Mouse (Mus musculus): ENCODE results near the gene Large1.
"Not testable (repeated sequence)": the region's sequence is repeated elsewhere in the genome, so short reads cannot be mapped to it uniquely, and the experiment has no call there.

Large1 gene

DNA sequence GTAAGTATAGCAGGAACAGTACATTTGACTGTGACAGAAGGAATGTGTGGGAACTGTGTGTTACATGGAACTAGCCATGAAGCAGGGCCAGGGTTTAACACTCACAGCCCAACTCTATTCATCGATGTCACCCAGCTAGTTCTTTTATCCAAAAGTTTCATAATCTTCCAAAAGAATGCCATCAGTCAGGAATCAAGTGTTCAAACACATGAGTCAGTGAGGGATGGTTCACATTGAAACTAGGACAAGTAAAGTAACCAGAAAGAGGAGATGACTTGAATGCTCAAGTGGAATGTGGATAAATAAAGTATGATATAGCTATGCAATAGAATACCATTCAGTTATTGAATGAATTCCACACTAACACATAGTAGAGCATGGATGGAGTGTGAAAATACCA is 359.5 kb downstream of the Large1 start:
- no peak for DNase-seq

- DNase-seq: no peak
Measured at GRCm38 (mm10) chr8:72990425-72990824, 362.9 kb downstream of the Large1 start.

- no peak for DNase-seq
Measured at GRCm38 (mm10) chr8:72982832-72983231, 370.5 kb downstream of the Large1 start.

DNA sequence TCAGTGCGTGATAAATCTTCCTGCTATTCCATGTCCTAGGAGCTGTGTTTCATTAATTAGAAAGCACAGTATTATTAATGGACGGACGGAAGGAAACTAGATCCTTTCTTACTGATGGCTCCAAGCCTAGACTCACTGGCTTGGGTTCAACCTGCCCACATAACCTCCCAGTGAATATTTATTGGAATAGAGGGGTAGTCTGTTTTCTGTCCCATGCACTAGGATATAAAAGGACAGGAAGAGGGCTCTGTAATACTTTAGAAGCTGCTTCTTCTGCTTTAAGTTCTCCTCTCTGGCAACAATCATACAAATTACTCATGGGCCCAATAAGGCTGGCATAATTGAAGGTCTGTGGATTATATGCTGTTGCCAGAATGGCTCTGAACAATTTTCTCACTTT is 398.3 kb downstream of the Large1 start:
- DNase-seq: no peak

DNA sequence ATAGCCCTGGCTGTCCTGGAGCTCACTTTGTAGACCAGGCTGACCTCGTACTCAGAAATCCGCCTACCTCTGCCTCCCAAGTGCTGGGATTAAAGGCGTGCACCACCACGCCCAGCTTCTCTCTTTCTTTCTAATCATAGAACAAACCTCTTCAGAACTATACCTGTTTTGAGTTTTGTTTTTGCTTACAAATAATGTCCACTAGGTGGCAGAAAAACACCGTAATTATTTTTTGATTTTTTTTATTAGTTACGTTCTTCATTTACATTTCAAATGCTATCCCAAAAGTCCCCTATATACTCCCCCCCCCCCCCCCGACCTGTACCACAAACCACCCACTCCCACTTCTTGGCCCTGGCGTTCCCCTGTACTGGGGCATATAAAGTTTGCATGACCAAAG is 411.9 kb downstream of the Large1 start:
- not testable (repeated sequence) for DNase-seq

DNA sequence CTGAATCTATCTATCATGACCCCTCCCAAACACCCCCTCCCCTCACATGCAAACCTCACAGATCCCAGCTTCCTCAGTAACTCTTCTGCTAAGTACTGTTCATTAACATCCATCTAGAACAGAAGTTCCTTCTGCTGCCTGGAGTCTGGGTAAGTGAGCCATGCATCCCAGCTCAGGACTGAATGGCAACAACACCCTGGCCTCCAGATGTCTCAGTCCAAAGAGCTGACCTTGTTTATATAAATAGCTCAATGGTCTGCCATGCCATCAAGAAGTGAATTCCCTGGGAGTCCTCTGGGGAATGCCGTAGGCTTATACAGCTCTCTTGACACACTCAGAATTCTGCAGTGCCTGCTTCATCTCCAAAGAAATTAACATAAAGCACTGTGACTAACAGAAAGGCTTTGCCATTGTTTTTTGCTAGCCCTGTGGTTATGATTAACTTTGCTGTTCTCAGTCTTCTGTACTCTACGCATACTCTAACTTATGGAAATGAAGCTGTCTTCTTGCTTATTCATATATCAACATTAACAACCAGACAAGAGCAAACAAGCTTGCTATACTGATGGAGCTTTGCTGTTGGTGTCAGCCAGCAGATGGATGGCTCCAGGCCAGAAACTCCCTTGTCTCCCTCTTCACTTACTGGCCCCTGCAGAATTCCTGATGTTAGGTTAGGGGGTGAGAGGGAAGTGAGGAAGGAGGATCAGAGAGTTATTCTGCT is 434.0 kb downstream of the Large1 start:
- DNase-seq: peak; percentile 7 to 10

DNA sequence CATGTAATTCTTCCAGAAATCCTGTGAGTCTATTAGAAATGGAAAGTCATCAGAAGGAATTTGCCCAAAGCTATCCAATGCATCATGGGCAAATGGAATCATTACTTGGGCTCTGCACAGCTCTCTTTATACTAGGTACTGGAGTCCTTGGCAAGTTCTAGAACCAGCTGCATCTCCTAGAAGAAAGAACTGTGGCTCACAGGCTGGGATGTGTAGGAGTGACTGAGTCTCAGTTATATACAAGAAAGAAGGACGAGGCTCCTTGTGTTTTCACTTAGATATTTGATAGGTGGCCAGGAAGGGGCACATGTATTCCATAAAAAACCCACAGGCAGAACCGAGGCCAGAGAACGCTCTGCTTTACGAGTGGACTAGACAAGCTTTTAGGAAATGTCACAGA is 447.8 kb downstream of the Large1 start:
- DNase-seq: no peak

GRCm38 (mm10) chr8:72901591-72901990 is 451.7 kb downstream of the Large1 start:
- no peak for DNase-seq

DNA sequence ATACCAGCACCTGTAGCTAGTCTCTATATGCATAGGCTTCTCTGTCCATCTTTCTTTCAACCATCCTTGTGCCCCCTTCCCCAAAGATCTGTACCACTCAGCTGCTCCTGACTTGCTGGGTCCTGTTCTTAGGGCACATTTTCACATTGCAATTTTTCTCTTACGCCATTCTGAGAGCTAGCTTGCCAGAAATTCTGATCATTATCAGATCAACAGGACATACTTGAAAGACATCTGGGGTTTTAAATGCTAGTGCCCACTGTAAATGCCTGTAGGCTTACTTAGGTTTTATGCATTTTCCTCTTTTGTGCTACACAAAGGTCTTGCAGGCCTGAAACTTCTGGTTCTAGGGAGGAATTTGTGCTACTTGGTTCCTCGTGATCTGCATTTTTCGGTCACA is 454.0 kb downstream of the Large1 start:
- DNase-seq: no peak

- no peak for DNase-seq
Measured at GRCm38 (mm10) chr8:72883033-72883432, 470.3 kb downstream of the Large1 start.

DNA sequence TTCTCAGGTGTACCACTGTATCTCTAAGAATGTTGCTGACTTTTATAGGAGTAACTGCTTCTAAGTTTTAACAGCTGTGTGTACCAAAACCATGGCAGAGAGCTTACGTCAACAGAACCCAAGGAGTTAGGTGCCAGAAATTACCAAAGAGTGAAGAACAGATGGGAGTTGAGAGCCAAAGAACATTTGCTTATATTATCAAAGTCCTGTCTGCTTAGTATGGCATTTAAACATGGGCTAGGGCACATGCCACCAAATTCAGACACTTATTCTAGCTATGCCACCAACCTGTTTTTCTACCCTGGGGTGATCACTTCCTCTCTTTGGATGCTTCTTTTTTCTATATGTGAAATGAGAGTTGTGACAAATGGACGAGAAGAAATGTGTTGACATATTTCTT is 479.9 kb downstream of the Large1 start:
- DNase-seq: no peak

DNA sequence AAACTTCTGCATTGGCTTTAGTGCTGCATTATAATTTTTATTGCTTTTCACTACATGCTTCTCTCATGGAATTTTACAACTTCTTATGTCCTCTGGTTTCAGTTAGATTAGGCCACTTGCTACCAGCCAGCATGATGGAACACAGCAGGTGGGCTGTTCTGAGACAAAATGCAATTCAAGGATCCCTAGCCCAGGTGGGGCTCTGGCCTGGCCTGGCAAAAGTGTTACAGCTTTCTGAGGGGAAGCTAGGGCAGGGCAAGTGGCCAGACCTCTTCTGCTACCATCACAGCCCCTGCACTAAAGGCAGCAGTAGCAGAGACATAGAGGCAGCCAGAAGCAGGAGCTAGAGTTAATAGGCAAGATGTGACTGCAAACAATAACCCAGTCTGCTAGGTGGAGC is 506.5 kb downstream of the Large1 start:
- DNase-seq: peak; percentile 4 to 10

- no peak for DNase-seq
Measured at GRCm38 (mm10) chr8:72835863-72836262, 517.5 kb downstream of the Large1 start.

- no peak for DNase-seq
Measured at GRCm38 (mm10) chr8:72833112-72833511, 520.2 kb downstream of the Large1 start.

- DNase-seq: no peak
Measured at GRCm38 (mm10) chr8:72832371-72832770, 521.0 kb downstream of the Large1 start.

DNA sequence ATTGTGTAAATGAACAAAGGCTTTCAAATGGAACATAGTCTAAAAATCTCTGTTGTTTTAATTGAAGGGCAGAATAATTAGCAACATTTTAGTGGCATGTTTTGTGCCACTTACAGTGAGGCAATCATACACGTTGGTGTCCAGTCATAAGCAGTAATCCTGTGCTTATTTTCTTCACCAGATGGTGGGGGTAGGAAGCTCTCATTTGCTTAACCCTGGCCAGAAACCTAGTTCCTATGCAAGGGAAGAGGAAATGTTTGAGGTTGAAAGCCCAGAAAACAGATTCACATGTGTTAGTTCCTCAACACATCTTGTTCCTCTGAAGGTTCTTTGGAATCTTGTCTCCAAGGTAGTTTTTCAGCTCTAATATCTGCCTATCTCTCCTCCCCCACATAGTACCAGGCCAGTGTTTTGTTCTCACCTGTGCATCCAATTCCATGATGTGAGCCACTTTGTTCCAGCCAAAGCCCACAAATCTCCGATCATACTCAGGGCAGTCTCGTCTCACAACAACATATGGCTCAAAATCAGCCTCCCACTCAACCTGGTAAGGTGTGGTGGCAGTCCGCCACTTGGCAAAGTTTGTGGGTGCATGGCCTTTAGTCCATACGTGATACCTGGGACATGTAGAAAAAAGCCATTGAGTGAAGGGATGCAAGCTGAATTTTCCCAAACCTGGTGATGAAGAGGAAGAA is 535.5 kb downstream of the Large1 start:
- no peak for DNase-seq

DNA sequence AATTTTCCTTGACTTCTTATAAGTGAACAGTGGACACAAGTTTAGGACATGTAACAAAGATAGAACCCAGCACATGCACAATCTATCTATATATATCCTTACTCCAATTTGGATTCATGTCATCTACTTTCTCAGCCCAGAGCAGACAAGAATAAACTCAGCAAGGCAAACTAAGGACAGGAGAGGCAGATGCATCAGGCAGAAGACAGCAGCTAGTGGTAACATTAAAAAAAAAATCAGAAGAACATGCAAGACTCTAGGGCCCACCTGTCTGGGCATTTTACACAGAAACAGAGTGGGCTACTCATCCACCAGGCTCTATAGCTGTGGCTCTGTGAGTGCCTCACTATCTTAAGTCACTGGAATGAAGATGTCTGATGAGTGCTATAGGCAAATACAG is 536.7 kb downstream of the Large1 start:
- no peak for DNase-seq

DNA sequence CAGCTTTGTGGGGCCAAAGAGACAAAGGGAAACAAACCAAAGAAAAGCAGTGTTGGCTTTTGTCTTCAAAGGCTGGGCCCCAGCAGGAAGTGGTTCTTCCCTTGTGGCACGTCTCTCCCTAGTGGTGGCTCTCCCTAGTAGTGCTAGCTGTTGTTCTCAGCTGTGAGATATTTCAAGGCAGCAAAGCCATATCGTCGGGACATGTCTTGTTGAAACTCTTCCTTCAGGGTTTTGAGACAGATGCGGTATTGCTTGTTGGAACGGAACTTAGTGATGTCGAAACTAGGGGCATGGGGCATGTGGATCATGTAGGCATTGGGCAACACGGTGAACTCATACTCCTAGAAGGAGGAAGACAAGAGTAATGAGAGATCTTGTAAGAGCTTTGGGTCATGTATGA is 537.7 kb downstream of the Large1 start:
- no peak for DNase-seq

DNA sequence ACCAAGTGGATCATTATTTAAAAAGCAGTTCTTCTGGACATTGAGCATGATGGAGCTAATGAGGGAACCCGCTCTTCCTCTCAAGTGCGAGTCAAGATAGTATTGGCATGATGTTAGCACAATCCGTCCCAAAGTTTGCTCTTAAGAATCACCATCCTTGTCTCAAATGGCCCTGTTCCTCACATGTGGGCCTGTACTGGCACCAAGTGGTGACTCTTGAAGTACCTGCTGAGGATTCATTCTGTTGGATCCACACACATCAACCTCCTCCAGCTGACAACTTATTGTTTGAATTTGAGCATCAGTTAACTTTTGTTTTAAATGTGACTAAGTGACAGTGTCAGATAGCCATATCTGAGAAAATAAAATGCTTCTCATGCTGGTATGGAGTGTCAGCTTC is 540.6 kb downstream of the Large1 start:
- no peak for DNase-seq

GRCm38 (mm10) chr8:72801583-72801982 is 551.8 kb downstream of the Large1 start:
- no peak for DNase-seq

GRCm38 (mm10) chr8:72780644-72781043 is 572.7 kb downstream of the Large1 start:
- DNase-seq: no peak

DNA sequence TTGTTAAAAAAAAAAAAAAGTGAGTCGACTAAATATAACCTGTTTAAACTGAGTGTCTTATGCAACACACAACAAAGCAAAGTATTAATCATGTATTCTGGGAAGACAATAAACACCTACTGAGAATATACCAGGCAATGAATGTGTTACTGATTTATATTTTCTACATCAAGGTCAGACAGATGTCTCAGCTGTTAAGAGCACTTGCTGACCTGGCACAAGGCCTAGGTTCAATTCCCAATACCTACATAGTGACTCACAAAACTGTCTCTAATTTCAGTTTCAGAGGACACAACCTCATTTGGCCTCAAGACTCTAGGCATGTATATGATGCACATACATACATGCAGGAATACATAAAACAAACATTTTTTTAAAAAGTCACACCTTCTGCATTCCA is 575.5 kb downstream of the Large1 start:
- no peak for DNase-seq

DNA sequence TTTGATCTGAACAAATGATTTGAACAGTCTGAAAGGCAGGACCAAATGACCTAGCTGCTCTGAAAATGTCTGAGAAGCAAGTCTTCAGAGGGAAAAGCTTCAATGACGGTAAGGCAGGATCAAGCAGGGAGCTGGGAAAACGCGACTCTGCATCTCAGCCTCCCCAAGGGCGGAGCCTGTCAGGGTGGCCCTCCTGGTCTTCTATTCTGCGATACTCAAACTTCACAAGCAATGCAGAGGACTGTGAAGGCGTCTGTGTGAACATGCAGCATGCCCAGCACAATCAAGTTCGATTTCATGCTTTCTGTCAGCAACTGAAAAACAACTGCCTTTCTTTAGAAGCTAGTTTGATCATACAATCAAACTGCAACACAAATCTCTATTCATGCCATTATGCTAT is 586.6 kb downstream of the Large1 start:
- no peak for DNase-seq

DNA sequence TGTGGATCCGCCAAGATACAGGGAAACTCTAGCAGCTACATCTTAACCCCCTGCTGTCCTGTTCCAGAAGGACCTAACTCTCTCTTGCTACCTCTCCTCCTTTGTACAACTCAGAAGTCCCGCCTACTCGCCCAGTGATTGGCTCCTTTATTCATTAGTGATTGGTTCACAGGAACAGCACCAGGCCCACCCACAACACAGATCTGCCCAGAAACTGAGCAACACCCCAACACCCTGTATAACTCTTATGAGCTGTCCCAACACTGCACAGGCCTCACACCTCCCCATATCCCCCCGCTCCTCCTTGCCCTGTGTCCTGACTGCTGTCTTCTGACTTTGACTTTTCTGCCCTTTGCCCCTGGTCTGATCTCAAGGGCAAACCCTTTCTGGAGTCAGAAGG is 587.6 kb downstream of the Large1 start:
- DNase-seq: no peak
